Mouse (Mus musculus): ENCODE results near the gene 2310079G19Rik.
A peak's percentile ranks its signal among the peaks of the same experiment; 100 is the strongest.

The 2310079G19Rik gene

GRCm38 (mm10) chr16:88627566-88627965 lies at the start of gene 2310079G19Rik:
2310079G19Rik (minus strand) TSS chr16:88627666.
- no peak for DNase-seq

GRCm38 (mm10) chr16:88671571-88671970 lies 44.1 kb upstream of the 2310079G19Rik start, which contains the start of gene Krtap27-1:
Krtap27-1 (minus strand) TSS chr16:88671671.
- no peak for DNase-seq

- DNase-seq: peak; percentile 31
Measured at GRCm38 (mm10) chr16:88657426-88657825, 30.0 kb upstream of the 2310079G19Rik start.

- DNase-seq: peak; percentile 77
Measured at GRCm38 (mm10) chr16:88651952-88652351, 24.5 kb upstream of the 2310079G19Rik start.

- DNase-seq: no peak
Measured at GRCm38 (mm10) chr16:88651082-88651481, 23.6 kb upstream of the 2310079G19Rik start.

GRCm38 (mm10) chr16:88647358-88647846 lies 19.9 kb upstream of the 2310079G19Rik start, which contains the start of gene Krtap26-1:
Krtap26-1 (minus strand) TSS chr16:88647796.
- no peak for DNase-seq

GRCm38 (mm10) chr16:88646366-88647111 lies 19.1 kb upstream of the 2310079G19Rik start:
- DNase-seq: no peak

GRCm38 (mm10) chr16:88640053-88640452 lies 12.6 kb upstream of the 2310079G19Rik start:
- no peak for DNase-seq

- DNase-seq: peak; percentile 79
Measured at GRCm38 (mm10) chr16:88635142-88635541, 7.7 kb upstream of the 2310079G19Rik start.

- peak; percentile 93 for DNase-seq
Measured at GRCm38 (mm10) chr16:88631474-88631873, 4.0 kb upstream of the 2310079G19Rik start.

GRCm38 (mm10) chr16:88612712-88613111 lies 14.8 kb downstream of the 2310079G19Rik start:
- no peak for DNase-seq

GRCm38 (mm10) chr16:88611922-88612321 lies 15.5 kb downstream of the 2310079G19Rik start, which contains the start of gene Krtap24-1:
Krtap24-1 (minus strand) TSS chr16:88612279.
- no peak for DNase-seq

- DNase-seq: no peak
Measured at GRCm38 (mm10) chr16:88604570-88604969, 22.9 kb downstream of the 2310079G19Rik start.

GRCm38 (mm10) chr16:88602464-88602863 lies 25.0 kb downstream of the 2310079G19Rik start:
- DNase-seq: no peak

GRCm38 (mm10) chr16:88600303-88600702 lies 27.2 kb downstream of the 2310079G19Rik start:
- DNase-seq: no peak

GRCm38 (mm10) chr16:88599504-88600237 lies 27.8 kb downstream of the 2310079G19Rik start:
- no peak for DNase-seq

GRCm38 (mm10) chr16:88592758-88593157 lies 34.7 kb downstream of the 2310079G19Rik start:
- peak; percentile 30 for DNase-seq

- no peak for DNase-seq
Measured at GRCm38 (mm10) chr16:88583338-88583737, 44.1 kb downstream of the 2310079G19Rik start.

All from kidney, adult 9 months (tissue).